Mouse (Mus musculus) T-helper 17 cell (primary cell): ENCODE results near the gene Lef1.

ENCODE experiments used
- in situ Hi-C, 2 experiments: fragments of 300-600 bp; cut with MboI, MseI; formaldehyde crosslinking; loops; 1 replicate in 1 of 2; 2 replicates in 1 of 2; pipeline ENCODE4 v1.15.1; 2025; ENCODE audit warnings: high pct_unique_total_duplicates in 2 of 2

Lef1 gene

GRCm38 (mm10) chr3:131266366-131267050 is 156.2 kb downstream of the Lef1 start:
- in situ Hi-C loops = no loop called here

GRCm38 (mm10) chr3:131270381-131270780 is 160.1 kb downstream of the Lef1 start:
- in situ Hi-C loops = no loop called here

GRCm38 (mm10) chr3:131271157-131271556 is 160.9 kb downstream of the Lef1 start:
- in situ Hi-C loops = no loop called here

GRCm38 (mm10) chr3:131271559-131272373 is 161.5 kb downstream of the Lef1 start, which contains the start of gene Hadh:
Gene Hadh, minus strand, starts transcription at chr3:131272101.
- in situ Hi-C loops = no loop called here

GRCm38 (mm10) chr3:131272374-131273100 is 162.3 kb downstream of the Lef1 start:
- in situ Hi-C loops = no loop called here
